ENCODE assay signal across 8 mouse cellular contexts in genomic region chr5:142608259-142608988, GRCm38 (mm10). TPM values are rescaled to one million over a fixed set of nuclear protein-coding genes. Genes with fewer than 3 reads are reported as not detected.
DNase-seq lines count a peak whose midpoint lies in the region; ATAC-seq and TF ChIP-seq lines count a peak whose summit lies in the region.

Gene Mmd2, minus strand, starts transcription at chr5:142608800.

- no peaks in the 10 kb centered on the region for H3K36me3 ChIP-seq in embryonic facial prominence, embryonic 12.5 days
- no peaks in the 10 kb centered on the region for H3K36me3 ChIP-seq in intestine, embryonic 16.5 days (ENCODE audit: control insufficient read depth, insufficient read depth, low read length)
- no peaks in the 10 kb centered on the region for H3K36me3 ChIP-seq in liver, embryonic 13.5 days

- peak within 1 kb of the TSS; percentile 44 for H3K4me3 ChIP-seq in gastrocnemius, adult 2 months
- peak within 1 kb of the TSS; percentile 40 for H3K4me3 ChIP-seq in embryonic facial prominence, embryonic 12.5 days
- peak within 1 kb of the TSS; percentile 44 for H3K4me3 ChIP-seq in intestine, embryonic 16.5 days (ENCODE audit: low read length)
- peak within 1 kb of the TSS; percentile 51 for H3K4me3 ChIP-seq in liver, embryonic 13.5 days (replicated peaks)

- no peak within 1 kb of the TSS for H3K27ac ChIP-seq in gastrocnemius, adult 2 months
- H3K27ac ChIP-seq in embryonic facial prominence, embryonic 12.5 days = no peak within 1 kb of the TSS
- H3K27ac ChIP-seq in intestine, embryonic 16.5 days (ENCODE audit: low read length) = no peak within 1 kb of the TSS
- H3K27ac ChIP-seq in liver, embryonic 13.5 days = no peak within 1 kb of the TSS; the same call in 1 of the 2 replicates

- peak within 1 kb of the TSS; percentile 38 for H3K9ac ChIP-seq in embryonic facial prominence, embryonic 12.5 days
- H3K9ac ChIP-seq in intestine, embryonic 16.5 days (ENCODE audit: low read depth, low read length) = peak within 1 kb of the TSS; percentile 50
- peak within 1 kb of the TSS; percentile 63 for H3K9ac ChIP-seq in liver, embryonic 13.5 days

- intact Hi-C loops in gastrocnemius, adult 2 months (cut with DNase I) = no loop called here
- intact Hi-C loops in gastrocnemius, postnatal 36 days (cut with DNase I) = no loop called here

- H3K4me1 ChIP-seq in embryonic facial prominence, embryonic 12.5 days = peaks cover 5% of the 10 kb centered on the region; the same call in 1 of the 2 replicates
- peaks cover 4% of the 10 kb centered on the region; the same call in 1 of the 2 replicates for H3K4me1 ChIP-seq in intestine, embryonic 16.5 days (ENCODE audit: control insufficient read depth, insufficient read depth, low read length)
- peaks cover 12% of the 10 kb centered on the region; the same call in 1 of the 2 replicates for H3K4me1 ChIP-seq in liver, embryonic 13.5 days (replicated peaks)

- H3K9me3 ChIP-seq in embryonic facial prominence, embryonic 12.5 days = no peaks in the 10 kb centered on the region
- no peaks in the 10 kb centered on the region for H3K9me3 ChIP-seq in intestine, embryonic 16.5 days (ENCODE audit: control insufficient read depth, low read length)
- no peaks in the 10 kb centered on the region for H3K9me3 ChIP-seq in liver, embryonic 13.5 days (replicated peaks)

- WGBS in embryonic facial prominence, embryonic 12.5 days = 2% methylated on average over 41 of the region's 42 CpGs
- WGBS in intestine, embryonic 16.5 days = 5% methylated on average over 38 of the region's 42 CpGs
- WGBS in liver, embryonic 13.5 days (ENCODE audit: insufficient replicate concordance) = 5% methylated on average over 42 of the region's 42 CpGs

- no peak for TF ChIP-seq CTCF in gastrocnemius, adult 2 months (IDR thresholded peaks at IDR 0.05)

- no peak for DNase-seq in gastrocnemius, adult 2 months
- no peak for DNase-seq in gastrocnemius, postnatal 36 days
- no peak for DNase-seq in adrenal gland, adult 18-20 months (ENCODE audit: low spot score in 2 of 2)
- DNase-seq in liver, embryonic 13.5 days = no peak
- peak; percentile 75 for DNase-seq in right cerebral cortex, postnatal 4 days
- no peak for DNase-seq in thymus, postnatal 0 days (ENCODE audit: low spot score)

- H3K27me3 ChIP-seq in embryonic facial prominence, embryonic 12.5 days = peaks cover 15% of the 10 kb centered on the region; the same call in 1 of the 2 replicates
- H3K27me3 ChIP-seq in intestine, embryonic 16.5 days (replicated peaks; ENCODE audit: control insufficient read depth, insufficient read depth, low read length) = peaks cover 11% of the 10 kb centered on the region
- H3K27me3 ChIP-seq in liver, embryonic 13.5 days = peaks cover 36% of the 10 kb centered on the region

- peak within 1 kb of the TSS; percentile 64 for H3K4me2 ChIP-seq in embryonic facial prominence, embryonic 12.5 days (replicated peaks)
- H3K4me2 ChIP-seq in intestine, embryonic 16.5 days (ENCODE audit: low read depth, low read length) = peak within 1 kb of the TSS; percentile 73
- peak within 1 kb of the TSS; percentile 38 for H3K4me2 ChIP-seq in liver, embryonic 13.5 days

- peak; percentile 80; the same call in 1 of the 2 replicates for ATAC-seq in embryonic facial prominence, embryonic 12.5 days (ENCODE audit: insufficient number of reproducible peaks, insufficient read depth, low FRiP score, low TSS enrichment)
- ATAC-seq in intestine, embryonic 16.5 days = no peak; the same call in 1 of the 2 replicates
- peak; percentile 57 for ATAC-seq in liver, embryonic 13.5 days (ENCODE audit: low read depth)

RNA-seq across cellular contexts. Expression of gene Mmd2, which starts in this region (rescaled TPM):
- total RNA-seq in gastrocnemius, adult 2 months (2021) = not detected
- total RNA-seq in gastrocnemius, postnatal 36 days (2021) = not detected
- 10 to 100 TPM; 46.2 to 55.8 TPM for total RNA-seq in adrenal gland, adult 18-20 months (2021)
- polyA plus RNA-seq in embryonic facial prominence, embryonic 12.5 days (2016; fragmentation: Nextera tagmentation; extraction: Ambion mirVana) = 5.1 and 6.0 TPM in 2 replicates
- 1.6 and 1.7 TPM in 2 replicates for polyA plus RNA-seq in intestine, embryonic 16.5 days (2015; fragmentation: Nextera tagmentation; extraction: Ambion mirVana)
- 16.9 and 19.5 TPM in 2 replicates for polyA plus RNA-seq in liver, embryonic 13.5 days (2015; fragmentation: Nextera tagmentation; extraction: Ambion mirVana)
- 0.07 and 0.13 TPM in 2 replicates for polyA plus RNA-seq in thymus, postnatal 0 days (2015; fragmentation: Nextera tagmentation; extraction: Ambion mirVana)

Comparison
In these comparisons a context has a peak if more than half of its experiments do, and no peak if none do; other contexts are left out.
1. RNA of gene Mmd2 (total RNA-seq): 46.2 to 55.8 TPM in adrenal gland, adult 18-20 months; not detected in gastrocnemius, adult 2 months and not detected in gastrocnemius, postnatal 36 days; every median in the first group is over 10 times any median in the second.
2. Peak in every context shown above with its lines, with median percentiles within 50 percentile points of each other: H3K4me3 ChIP-seq, H3K4me2 ChIP-seq and H3K9ac ChIP-seq.